Mouse (Mus musculus): ENCODE data around the gene Sun5. TPM values are rescaled to one million over a fixed set of nuclear protein-coding genes. Genes with fewer than 3 reads are reported as not detected.
"Not testable (repeated sequence)": the region's sequence is repeated elsewhere in the genome, so short reads cannot be mapped to it uniquely, and the experiment has no call there.

Gene Sun5
- not detected for total RNA-seq (2021)

GRCm38 (mm10) chr2:153870984-153871383 is at the start of gene Sun5:
TSS of gene Sun5 (minus strand) at chr2:153871084.
- no peak for DNase-seq

GRCm38 (mm10) chr2:153917930-153918329 is 47.0 kb upstream of the Sun5 start, which contains the start of gene Bpifb3:
TSS of gene Bpifb3 (plus strand) at chr2:153918230.
- DNase-seq = no peak

- DNase-seq = peak; percentile 19 to 24
Observed at GRCm38 (mm10) chr2:153914151-153914550, 43.3 kb upstream of the Sun5 start.

GRCm38 (mm10) chr2:153906626-153907025 is 35.7 kb upstream of the Sun5 start:
- DNase-seq = no peak

- no peak for DNase-seq
Observed at GRCm38 (mm10) chr2:153902726-153903125, 31.8 kb upstream of the Sun5 start.

DNA sequence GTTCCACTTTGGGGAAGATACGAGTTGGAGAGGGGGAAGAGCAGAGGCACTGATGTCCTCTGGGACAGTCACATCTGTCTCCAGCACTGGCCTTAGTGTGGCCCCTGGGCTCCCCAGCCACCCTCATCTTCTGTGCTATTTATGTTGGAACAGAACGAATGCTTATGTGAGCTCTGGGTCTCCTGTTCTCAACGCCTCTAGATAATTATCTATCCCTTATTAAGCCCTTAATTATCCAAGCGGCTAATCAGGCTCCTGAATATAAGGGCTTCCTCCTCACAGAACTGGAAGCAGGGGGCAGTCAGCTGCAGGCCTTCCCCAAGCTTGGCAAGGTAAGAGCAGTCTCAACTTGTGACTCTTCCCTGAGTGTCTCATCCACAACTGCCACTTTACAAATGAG is 29.2 kb upstream of the Sun5 start, which contains the start of gene Bpifb6:
TSS of gene Bpifb6 (plus strand) at position 301 of the 400 bp plus-strand sequence.
- DNase-seq = no peak

GRCm38 (mm10) chr2:153899111-153899510 is 28.2 kb upstream of the Sun5 start:
- no peak for DNase-seq

DNA sequence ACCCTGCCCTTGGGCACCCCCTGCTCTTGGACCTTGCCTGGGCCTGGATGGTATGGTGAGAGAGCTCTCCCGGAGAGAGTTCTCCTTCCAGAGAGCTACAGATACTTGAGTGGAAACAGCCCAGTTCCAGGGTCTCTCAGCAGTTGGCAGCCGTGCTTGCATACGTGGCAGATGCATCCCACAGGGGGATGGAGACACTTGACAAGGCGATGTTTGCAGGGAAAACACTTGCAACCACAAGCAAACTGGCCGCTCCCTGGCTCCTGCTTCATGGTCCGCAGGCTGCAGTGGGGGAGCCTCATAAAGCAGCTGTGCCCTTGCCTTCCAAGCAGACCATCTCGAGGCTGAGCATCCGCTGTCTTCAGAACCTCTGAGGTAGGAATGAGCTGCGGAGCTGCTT is 3.9 kb upstream of the Sun5 start, which contains the start of gene Bpifb2:
TSS of gene Bpifb2 (plus strand) at position 301 of the 400 bp plus-strand sequence.
- no peak for DNase-seq

DNA sequence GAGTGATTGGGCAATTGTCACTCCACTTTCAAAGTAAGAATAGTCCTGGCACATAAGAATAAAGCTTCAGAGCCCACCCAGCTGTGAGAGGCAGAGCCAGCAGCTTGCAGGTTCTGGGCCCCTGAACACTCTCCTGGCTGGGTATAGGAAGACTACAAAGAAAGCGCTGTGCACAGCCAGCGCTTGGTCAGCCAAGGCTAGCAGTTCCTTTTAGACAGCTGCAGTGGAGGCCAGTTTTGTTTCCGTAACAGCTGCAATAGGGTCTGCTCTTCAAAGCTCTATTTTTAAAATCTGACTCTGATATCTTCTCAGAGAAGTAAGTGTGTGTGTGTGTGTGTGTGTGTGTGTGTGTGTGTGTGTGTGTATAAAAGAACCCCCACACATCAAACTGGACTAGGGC is 8.9 kb downstream of the Sun5 start:
- no peak for DNase-seq

DNA sequence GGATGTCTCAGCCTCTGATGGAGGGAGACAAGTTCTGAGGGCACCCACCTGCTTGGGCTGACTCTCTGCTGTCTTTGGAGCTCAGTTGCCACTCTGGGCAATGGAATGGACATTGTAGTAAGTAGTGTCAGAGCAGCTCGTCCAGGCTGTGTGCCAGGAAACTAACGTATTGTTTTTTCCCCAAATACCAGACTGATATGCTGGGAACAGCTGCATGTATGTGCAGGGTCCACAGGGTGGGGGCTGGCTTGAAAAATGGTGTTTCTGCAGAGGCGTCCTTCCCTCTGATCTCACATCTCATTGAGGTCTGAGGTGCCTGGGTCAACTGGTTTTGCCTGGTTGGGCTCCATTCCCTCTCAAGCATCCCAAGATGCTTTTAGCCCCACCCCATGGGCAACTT is 10.2 kb downstream of the Sun5 start:
- DNase-seq = no peak

GRCm38 (mm10) chr2:153860315-153860714 is 10.6 kb downstream of the Sun5 start:
- DNase-seq = no peak

GRCm38 (mm10) chr2:153859581-153859980 is 11.3 kb downstream of the Sun5 start:
- no peak for DNase-seq

- no peak for DNase-seq
Observed at GRCm38 (mm10) chr2:153853544-153853943, 17.3 kb downstream of the Sun5 start.

- DNase-seq = peak; percentile 45 to 48
Observed at GRCm38 (mm10) chr2:153851030-153851360, 19.9 kb downstream of the Sun5 start.

- DNase-seq = no peak
Observed at GRCm38 (mm10) chr2:153850351-153851029, 20.4 kb downstream of the Sun5 start.

DNA sequence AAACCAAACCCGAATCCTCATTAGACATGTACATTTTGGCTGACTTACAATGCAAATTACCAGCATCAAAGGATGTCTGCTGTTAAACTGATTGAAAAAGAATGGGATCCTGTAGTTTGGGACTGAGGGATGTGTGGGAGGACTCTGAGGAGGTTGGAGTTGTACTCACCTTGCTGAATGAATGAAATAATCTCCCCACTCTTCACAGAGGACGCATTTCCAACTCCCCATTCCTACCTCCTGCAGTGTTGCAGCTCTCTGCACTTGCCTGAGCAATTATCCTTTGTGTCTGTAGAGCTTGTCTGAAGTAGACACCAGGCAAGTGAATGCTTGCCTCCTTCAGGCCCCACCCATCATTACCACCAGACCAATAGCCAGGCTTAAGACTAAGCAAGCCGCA is 22.5 kb downstream of the Sun5 start:
- no peak for DNase-seq

DNA sequence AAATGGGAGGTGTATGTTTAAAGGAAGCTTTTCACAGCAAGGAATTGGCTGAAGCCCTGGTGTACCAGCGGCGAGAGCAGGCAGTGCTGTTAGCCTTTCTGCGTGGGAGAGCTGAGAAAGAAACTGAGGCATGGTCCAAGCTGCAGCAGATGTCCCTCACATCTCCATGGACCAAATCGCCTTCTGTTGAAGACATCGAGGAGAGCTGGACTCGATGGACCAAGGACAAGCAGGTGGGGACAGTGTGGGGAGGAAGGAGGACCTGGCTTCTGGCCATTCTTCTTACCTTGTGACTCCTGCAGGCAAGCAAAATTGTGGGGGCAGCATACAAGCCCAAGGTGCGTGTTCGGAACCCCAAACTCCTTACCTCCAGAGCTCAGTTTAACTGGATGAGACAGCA is 28.0 kb downstream of the Sun5 start:
- no peak for DNase-seq

GRCm38 (mm10) chr2:153833291-153833690 is 37.6 kb downstream of the Sun5 start:
- no peak for DNase-seq

GRCm38 (mm10) chr2:153828704-153829103 is 42.2 kb downstream of the Sun5 start:
- DNase-seq = no peak

- DNase-seq = no peak
Observed at GRCm38 (mm10) chr2:153827171-153827830, 43.6 kb downstream of the Sun5 start.

DNA sequence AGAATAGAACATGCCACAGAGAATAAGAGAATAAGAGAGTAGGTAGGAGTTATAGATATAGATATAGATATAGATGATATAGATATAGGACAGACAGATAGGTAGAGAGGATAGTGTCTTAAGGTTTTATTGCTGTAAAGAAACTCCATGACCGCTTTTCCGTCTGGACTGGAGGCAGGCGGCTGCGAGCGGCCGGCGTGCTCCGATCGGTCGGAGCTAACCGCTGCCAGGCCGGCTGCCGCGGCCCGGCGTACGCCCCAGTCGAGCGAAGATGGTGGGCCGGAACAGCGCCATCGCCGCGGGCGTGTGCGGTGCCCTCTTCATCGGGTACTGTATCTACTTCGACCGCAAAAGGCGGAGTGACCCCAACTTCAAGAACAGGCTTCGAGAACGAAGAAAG is 45.0 kb downstream of the Sun5 start:
- not testable (repeated sequence) for DNase-seq

DNA sequence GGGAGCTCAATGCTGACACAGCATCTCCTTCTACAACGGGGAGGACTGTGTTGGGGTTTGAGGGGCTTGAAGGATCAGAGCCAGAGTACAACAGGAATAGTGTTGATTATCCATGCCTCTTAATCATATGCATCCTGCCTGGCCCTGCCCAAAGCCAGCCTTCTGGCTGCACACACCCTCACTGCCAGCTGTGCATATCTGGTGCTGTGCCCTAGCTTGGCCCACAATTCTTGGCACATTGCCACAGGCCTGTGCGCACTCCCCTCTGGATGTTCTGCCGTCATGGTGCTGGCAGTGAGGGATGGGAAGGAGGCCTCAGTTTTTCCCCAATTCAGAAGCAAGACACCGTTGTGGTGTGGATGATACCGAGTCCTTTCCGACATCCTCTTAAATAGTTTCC is 46.3 kb downstream of the Sun5 start:
- DNase-seq = no peak

GRCm38 (mm10) chr2:153822005-153822543 is 48.8 kb downstream of the Sun5 start:
- no peak for DNase-seq

DNA sequence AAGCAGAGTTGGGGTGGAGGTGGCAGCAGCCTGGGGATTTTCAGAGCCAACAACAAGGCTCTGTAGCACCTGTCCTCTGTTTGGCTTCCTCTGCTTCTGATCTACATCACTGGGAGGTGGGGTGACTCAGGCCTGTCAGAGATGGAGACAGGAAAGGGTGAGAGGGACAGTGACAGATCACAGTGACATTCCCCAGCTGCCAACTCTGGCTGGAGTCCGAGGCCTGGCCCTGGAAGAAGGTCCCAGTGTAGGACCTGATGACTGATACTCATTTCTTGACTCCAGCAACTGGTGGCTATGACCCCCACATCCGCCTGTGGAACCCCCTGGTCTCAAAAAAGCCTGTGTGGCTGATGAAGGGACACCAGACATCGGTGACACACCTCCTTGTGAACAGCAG is 61.0 kb downstream of the Sun5 start:
- no peak for DNase-seq
